Mouse (Mus musculus) cerebellum, adult 18-20 months (tissue): ENCODE data around the gene Iqcb1.
"Not testable (repeated sequence)": the region's sequence is repeated elsewhere in the genome, so short reads cannot be mapped to it uniquely, and the experiment has no call there.

Source experiments
- DNase-seq, 2 experiments: peaks; one replicate each; pipeline ENCODE4 v3.0.0; 2021

Iqcb1 gene

GRCm38 (mm10) chr16:36828054-36828786 is at the start of gene Iqcb1:
Gene Iqcb1 (plus strand): TSS chr16:36828385.
- DNase-seq, result peak; percentile 86 to 87

GRCm38 (mm10) chr16:36784146-36784545 is 44.0 kb upstream of the Iqcb1 start:
- no peak for DNase-seq

- DNase-seq, result peak in 1 of 2 experiments; percentile 12
Measured at GRCm38 (mm10) chr16:36784594-36785313, 43.4 kb upstream of the Iqcb1 start, which contains the start of gene Slc15a2. Gene Slc15a2 (minus strand): TSS chr16:36784962.

- DNase-seq, result no peak
Measured at GRCm38 (mm10) chr16:36786466-36786865, 41.7 kb upstream of the Iqcb1 start.

- no peak for DNase-seq
Measured at GRCm38 (mm10) chr16:36790166-36790565, 38.0 kb upstream of the Iqcb1 start.

GRCm38 (mm10) chr16:36794976-36795375 is 33.2 kb upstream of the Iqcb1 start:
- no peak for DNase-seq

- DNase-seq, result no peak
Measured at GRCm38 (mm10) chr16:36798334-36798733, 29.9 kb upstream of the Iqcb1 start.

- DNase-seq, result no peak
Measured at GRCm38 (mm10) chr16:36802361-36802760, 25.8 kb upstream of the Iqcb1 start.

GRCm38 (mm10) chr16:36808616-36809015 is 19.6 kb upstream of the Iqcb1 start:
- no peak for DNase-seq

GRCm38 (mm10) chr16:36813680-36814079 is 14.5 kb upstream of the Iqcb1 start:
- DNase-seq, result no peak

GRCm38 (mm10) chr16:36816916-36817315 is 11.3 kb upstream of the Iqcb1 start:
- DNase-seq, result no peak

- DNase-seq, result peak; percentile 58 to 70
Measured at GRCm38 (mm10) chr16:36817321-36817926, 10.8 kb upstream of the Iqcb1 start.

- DNase-seq, result no peak
Measured at GRCm38 (mm10) chr16:36820016-36820415, 8.2 kb upstream of the Iqcb1 start.

- no peak for DNase-seq
Measured at GRCm38 (mm10) chr16:36820747-36821146, 7.4 kb upstream of the Iqcb1 start.

- no peak for DNase-seq
Measured at GRCm38 (mm10) chr16:36821474-36821873, 6.7 kb upstream of the Iqcb1 start.

- no peak for DNase-seq
Measured at GRCm38 (mm10) chr16:36827611-36828053, 553 bp upstream of the Iqcb1 start.

- no peak for DNase-seq
Measured at GRCm38 (mm10) chr16:36828820-36829219, 635 bp downstream of the Iqcb1 start.

GRCm38 (mm10) chr16:36846894-36847293 is 18.7 kb downstream of the Iqcb1 start:
- DNase-seq, result not testable (repeated sequence)

GRCm38 (mm10) chr16:36851202-36851601 is 23.0 kb downstream of the Iqcb1 start:
- no peak for DNase-seq

GRCm38 (mm10) chr16:36863585-36863984 is 35.4 kb downstream of the Iqcb1 start:
- DNase-seq, result no peak

GRCm38 (mm10) chr16:36869442-36869841 is 41.3 kb downstream of the Iqcb1 start:
- no peak for DNase-seq

GRCm38 (mm10) chr16:36874583-36875275 is 46.5 kb downstream of the Iqcb1 start, which contains the start of the genes Eaf2 and Golgb1:
Gene Eaf2 (minus strand): TSS chr16:36875003.
Gene Golgb1 (plus strand): TSS chr16:36875140.
- peak; percentile 92 to 99 for DNase-seq
